Mouse (Mus musculus): ENCODE measurements around the gene Bcl2a1b. TPM values are rescaled to one million over a fixed set of nuclear protein-coding genes. Genes with fewer than 3 reads are reported as not detected.
"Not testable (repeated sequence)": the region's sequence is repeated elsewhere in the genome, so short reads cannot be mapped to it uniquely, and the experiment has no call there.

Gene Bcl2a1b
- polyA plus RNA-seq, 1 experiment from 2014 or later, result 1.5 TPM

DNA sequence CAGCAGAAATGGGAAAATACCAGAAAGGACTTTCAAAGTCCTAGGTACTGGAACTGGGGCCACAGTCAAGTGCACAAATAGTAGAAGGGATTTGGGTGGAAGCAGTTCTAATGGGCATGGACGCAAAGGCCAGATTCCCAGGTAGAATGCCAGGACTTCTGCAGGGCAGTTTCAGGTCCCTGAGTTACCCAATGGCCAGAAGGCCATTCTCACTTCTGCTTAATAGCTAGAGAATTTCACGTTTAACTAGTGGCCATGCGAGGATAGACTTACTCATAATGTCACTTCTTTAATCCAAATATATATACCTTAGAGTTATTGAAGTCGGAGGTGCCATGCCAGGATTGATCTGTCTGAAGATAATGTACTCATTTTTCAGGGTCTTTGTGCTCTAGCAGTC, 38.1 kb downstream of the Bcl2a1b start:
- not testable (repeated sequence) for H3K4me3 ChIP-seq (ENCODE audit: low read depth, low read length); H3K36me3 ChIP-seq (ENCODE audit: control insufficient read depth, insufficient read depth); ATAC-seq (ENCODE audit: low read depth); H3K4me1 ChIP-seq (ENCODE audit: control insufficient read depth, low read depth, low read length); H3K27me3 ChIP-seq (ENCODE audit: control insufficient read depth, insufficient read depth, low read depth, low read length); H3K4me2 ChIP-seq (ENCODE audit: low read depth, low read length); H3K9me3 ChIP-seq (replicated peaks; ENCODE audit: control insufficient read depth, low read length); H3K9ac ChIP-seq (ENCODE audit: low read depth, low read length); H3K27ac ChIP-seq (ENCODE audit: low read length)
- 69% methylated on average over 4 of the region's 4 CpGs for WGBS (ENCODE audit: insufficient replicate concordance)

DNA sequence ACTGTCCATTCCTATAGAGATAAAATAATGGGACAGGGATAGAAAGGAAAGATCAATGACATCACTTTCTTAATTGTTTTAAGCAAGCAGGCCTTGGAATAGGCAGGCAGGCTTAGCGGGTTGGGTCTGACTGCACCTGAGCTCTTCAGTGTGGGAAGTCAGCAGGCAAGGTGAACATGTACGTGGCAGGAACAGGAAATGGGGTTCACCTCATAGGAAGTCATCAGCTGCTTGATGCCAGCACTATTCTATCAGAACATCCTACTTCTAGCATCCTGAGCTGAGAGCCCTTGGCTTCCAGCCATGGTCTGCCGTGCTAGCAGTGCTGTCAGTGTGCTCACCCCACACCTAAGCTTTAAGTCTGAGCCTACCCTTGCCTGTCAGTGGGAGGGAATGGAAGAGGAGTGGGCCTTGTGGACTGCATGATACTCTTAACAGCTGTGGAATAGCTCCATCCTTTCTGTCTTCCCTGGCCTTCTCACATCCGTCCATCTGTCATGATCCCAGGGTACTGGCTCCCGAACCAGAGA, 40.0 kb downstream of the Bcl2a1b start:
- H3K27ac ChIP-seq (ENCODE audit: low read length); H3K4me2 ChIP-seq (ENCODE audit: low read depth, low read length); H3K9ac ChIP-seq (ENCODE audit: low read depth, low read length); H3K4me1 ChIP-seq (ENCODE audit: control insufficient read depth, low read depth, low read length); ATAC-seq (ENCODE audit: low read depth); H3K4me3 ChIP-seq (ENCODE audit: low read depth, low read length); H3K27me3 ChIP-seq (ENCODE audit: control insufficient read depth, insufficient read depth, low read depth, low read length); H3K36me3 ChIP-seq (ENCODE audit: control insufficient read depth, insufficient read depth); H3K9me3 ChIP-seq (replicated peaks; ENCODE audit: control insufficient read depth, low read length): not testable (repeated sequence)
- WGBS (ENCODE audit: insufficient replicate concordance), result 61% methylated on average over 4 of the region's 5 CpGs

DNA sequence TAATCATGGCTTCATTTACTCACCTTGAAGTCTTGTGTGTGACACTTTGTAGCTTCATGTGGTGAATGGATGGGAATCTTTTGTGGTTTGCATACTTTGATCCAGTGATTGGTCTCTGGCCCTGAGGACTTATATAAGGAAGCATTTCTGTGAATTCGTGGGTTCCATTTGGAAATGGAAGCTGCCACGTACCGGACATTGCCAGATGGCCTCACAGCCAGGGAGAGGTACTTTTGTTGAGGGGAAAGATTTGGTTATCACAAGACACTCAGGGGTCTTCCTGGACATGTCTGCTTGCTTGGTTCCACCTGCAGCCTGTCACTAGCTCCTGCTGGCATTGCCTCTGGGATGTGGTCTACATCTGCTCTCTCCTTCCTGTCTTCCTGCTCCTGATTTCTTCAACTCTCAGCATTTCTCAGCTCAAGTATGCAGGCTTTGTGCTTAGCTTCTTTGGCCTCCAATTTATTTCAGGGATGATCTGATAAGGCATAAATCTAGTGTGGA, 41.6 kb downstream of the Bcl2a1b start:
- not testable (repeated sequence) for H3K4me2 ChIP-seq (ENCODE audit: low read depth, low read length); H3K27me3 ChIP-seq (ENCODE audit: control insufficient read depth, insufficient read depth, low read depth, low read length); H3K36me3 ChIP-seq (ENCODE audit: control insufficient read depth, insufficient read depth); H3K4me3 ChIP-seq (ENCODE audit: low read depth, low read length); H3K9ac ChIP-seq (ENCODE audit: low read depth, low read length); H3K9me3 ChIP-seq (replicated peaks; ENCODE audit: control insufficient read depth, low read length); ATAC-seq (ENCODE audit: low read depth); H3K4me1 ChIP-seq (ENCODE audit: control insufficient read depth, low read depth, low read length); H3K27ac ChIP-seq (ENCODE audit: low read length)
- 62% methylated on average over 3 of the region's 3 CpGs for WGBS (ENCODE audit: insufficient replicate concordance)

DNA sequence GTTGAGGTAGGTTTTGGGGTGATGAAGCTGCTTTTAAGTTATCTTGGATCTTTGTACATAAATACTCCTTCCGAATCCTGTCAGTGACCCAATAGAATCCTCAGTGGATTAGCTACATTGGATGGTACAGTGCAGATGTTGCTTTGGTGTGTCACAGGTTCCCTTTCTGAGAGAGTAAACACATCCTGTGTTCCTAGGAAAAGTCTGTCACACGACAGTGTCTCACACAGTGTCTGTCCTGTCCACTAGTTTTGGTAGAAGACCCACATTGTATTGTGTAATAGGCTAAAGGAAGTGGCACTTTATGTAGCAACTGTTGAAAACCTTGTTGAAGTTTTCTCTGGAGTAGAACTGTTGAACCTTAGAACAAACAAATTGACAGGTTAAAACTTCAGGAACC, 54.4 kb downstream of the Bcl2a1b start:
- no peak overlapping the region for H3K4me3 ChIP-seq (ENCODE audit: low read depth, low read length)
- no peak overlapping the region for H3K27ac ChIP-seq (ENCODE audit: low read length)
- H3K27me3 ChIP-seq (ENCODE audit: control insufficient read depth, insufficient read depth, low read depth, low read length), result no peaks in the 10 kb centered on the region
- no peak overlapping the region for H3K4me2 ChIP-seq (ENCODE audit: low read depth, low read length)
- no peak; the same call in 1 of the 2 replicates for ATAC-seq (ENCODE audit: low read depth)
- 41% methylated on average over 2 of the region's 2 CpGs for WGBS (ENCODE audit: insufficient replicate concordance)
- no peaks in the 10 kb centered on the region for H3K36me3 ChIP-seq (ENCODE audit: control insufficient read depth, insufficient read depth)
- H3K9me3 ChIP-seq (replicated peaks; ENCODE audit: control insufficient read depth, low read length), result no peaks in the 10 kb centered on the region
- no peak overlapping the region for H3K9ac ChIP-seq (ENCODE audit: low read depth, low read length)
- H3K4me1 ChIP-seq (ENCODE audit: control insufficient read depth, low read depth, low read length), result no peaks in the 10 kb centered on the region

DNA sequence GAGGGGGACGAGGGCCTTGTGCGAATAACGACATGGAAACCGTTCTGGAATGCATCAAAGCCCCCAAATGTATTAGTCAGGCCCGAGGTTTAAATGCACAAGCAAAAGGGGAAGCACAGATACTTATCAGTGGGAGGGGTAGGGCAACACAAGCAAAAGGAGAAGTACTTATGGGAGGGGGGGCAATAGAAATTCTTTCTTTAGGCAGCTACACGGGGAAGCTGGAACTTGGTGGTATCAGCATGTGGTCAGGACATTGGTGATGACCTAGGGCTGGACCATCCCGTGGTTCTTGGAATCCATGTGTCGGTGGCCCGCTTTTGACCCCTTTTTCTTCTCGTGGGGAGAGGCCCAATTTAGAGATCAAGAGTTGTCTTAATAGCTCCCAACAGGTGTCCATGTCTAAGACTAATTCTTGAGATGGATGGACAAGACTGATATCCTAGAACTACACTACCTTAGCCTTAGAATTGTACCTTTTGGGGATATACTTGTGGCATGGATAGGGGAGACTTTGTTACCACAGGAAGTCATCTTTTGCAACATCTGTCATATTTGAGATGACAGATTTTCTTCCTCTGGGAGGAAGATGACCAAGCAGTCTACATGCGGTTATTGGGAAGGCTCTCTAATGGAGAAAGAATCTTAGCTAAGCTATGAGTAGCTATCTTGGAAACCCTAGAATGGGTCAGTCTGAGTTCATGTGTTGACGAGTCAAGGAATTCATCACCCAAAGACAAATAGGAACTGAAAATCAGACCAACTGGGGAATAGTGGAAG, 57.7 kb downstream of the Bcl2a1b start:
- H3K36me3 ChIP-seq (ENCODE audit: control insufficient read depth, insufficient read depth), result no peaks in the 10 kb centered on the region
- ATAC-seq (ENCODE audit: low read depth), result no peak
- H3K27ac ChIP-seq (ENCODE audit: low read length), result no peak overlapping the region
- WGBS (ENCODE audit: insufficient replicate concordance), result 18% methylated on average over 12 of the region's 12 CpGs
- no peaks in the 10 kb centered on the region for H3K4me1 ChIP-seq (ENCODE audit: control insufficient read depth, low read depth, low read length)
- no peak overlapping the region for H3K4me2 ChIP-seq (ENCODE audit: low read depth, low read length)
- no peak overlapping the region for H3K4me3 ChIP-seq (ENCODE audit: low read depth, low read length)
- H3K9ac ChIP-seq (ENCODE audit: low read depth, low read length), result no peak overlapping the region
- H3K9me3 ChIP-seq (replicated peaks; ENCODE audit: control insufficient read depth, low read length), result no peaks in the 10 kb centered on the region
- H3K27me3 ChIP-seq (ENCODE audit: control insufficient read depth, insufficient read depth, low read depth, low read length), result no peaks in the 10 kb centered on the region

Other genes starting within 250 kb of the Bcl2a1b start
- gene Bcl2a1a, start 242.3 kb upstream of the Bcl2a1b start, polyA plus RNA-seq (2015; fragmentation: Nextera tagmentation; extraction: Ambion mirVana), result 0.47 TPM in 1 of 2 replicates, not detected in the other
- not detected in 2 replicates for gene Trim43b, start 106.4 kb upstream of the Bcl2a1b start, polyA plus RNA-seq (2015; fragmentation: Nextera tagmentation; extraction: Ambion mirVana)
- gene Gm29094, start 170 bp downstream of the Bcl2a1b start, polyA plus RNA-seq (2015; fragmentation: Nextera tagmentation; extraction: Ambion mirVana), result not detected in 2 replicates
- gene Mthfs, start 11.5 kb downstream of the Bcl2a1b start, polyA plus RNA-seq (2015; fragmentation: Nextera tagmentation; extraction: Ambion mirVana), result 15.4 and 17.5 TPM in 2 replicates

Measured in liver, embryonic 16.5 days (tissue).